10 mouse cellular contexts compared by ENCODE assay signal in genomic region chr5:36562791-36563445, GRCm38 (mm10). TPM values are rescaled to one million over a fixed set of nuclear protein-coding genes. Genes with fewer than 3 reads are reported as not detected.
DNase-seq lines count a peak whose midpoint lies in the region; ATAC-seq and TF ChIP-seq lines count a peak whose summit lies in the region.
"Had no signal": no experiment of that assay in that cellular context is flagged by ENCODE, and none has a peak within 500 bp of the region (broad histone marks: within the 10 kb centered on the region; RNA-seq: fewer than 3 reads in every experiment).

No protein-coding gene starts in this region.

- no peak overlapping the region for H3K4me2 ChIP-seq in kidney, embryonic 16.5 days (replicated peaks; ENCODE audit: low read depth, low read length)
- H3K4me2 ChIP-seq in liver, embryonic 14.5 days (ENCODE audit: low read depth): no peak overlapping the region
- H3K4me2 ChIP-seq: heart, embryonic 15.5 days had no signal

- H3K9ac ChIP-seq in kidney, embryonic 16.5 days (replicated peaks; ENCODE audit: low read length): no peak overlapping the region
- no peak overlapping the region; the same call in 1 of the 2 replicates for H3K9ac ChIP-seq in liver, embryonic 14.5 days (replicated peaks)
- H3K9ac ChIP-seq: heart, embryonic 15.5 days had no signal

- H3K4me3 ChIP-seq in kidney, adult 2 months (ENCODE audit: insufficient read depth, low read depth, low read length): no peak overlapping the region
- H3K4me3 ChIP-seq in kidney, embryonic 16.5 days (ENCODE audit: low read length): no peak overlapping the region
- H3K4me3 ChIP-seq in liver, embryonic 14.5 days (ENCODE audit: insufficient read depth in 1 of 2, low read depth in 2 of 2, low read length in 2 of 2): no peak overlapping the region
- H3K4me3 ChIP-seq: heart, embryonic 15.5 days had no signal

- no peak for ATAC-seq in kidney, embryonic 16.5 days (ENCODE audit: low FRiP score, low TSS enrichment)
- peak; percentile 29 for ATAC-seq in activated CD4-positive, CD25-positive, alpha-beta regulatory T cell, adult 4 months
- peak; percentile 11; the same call in 1 of the 2 replicates for ATAC-seq in liver, embryonic 14.5 days (ENCODE audit: insufficient read depth)

- H3K36me3 ChIP-seq in kidney, adult 2 months (ENCODE audit: control insufficient read depth, insufficient read depth, low read length): no peaks in the 10 kb centered on the region
- H3K36me3 ChIP-seq in kidney, embryonic 16.5 days (ENCODE audit: insufficient read depth, low read length): no peaks in the 10 kb centered on the region
- no peaks in the 10 kb centered on the region for H3K36me3 ChIP-seq in liver, embryonic 14.5 days (replicated peaks; ENCODE audit: control insufficient read depth, insufficient read depth, low read depth)
- H3K36me3 ChIP-seq: heart, embryonic 15.5 days had no signal

- peak overlapping the region; percentile 37 for H3K27ac ChIP-seq in kidney, adult 2 months (ENCODE audit: insufficient read depth, low read depth, low read length)
- H3K27ac ChIP-seq in kidney, embryonic 16.5 days (ENCODE audit: low read length): no peak overlapping the region
- H3K27ac ChIP-seq in liver, embryonic 14.5 days: no peak overlapping the region
- H3K27ac ChIP-seq: heart, embryonic 15.5 days had no signal

- no peak for TF ChIP-seq POLR2A in kidney, adult 2 months (IDR thresholded peaks at IDR 0.05; ENCODE audit: low read depth, low read length)

- no peaks in the 10 kb centered on the region for H3K9me3 ChIP-seq in kidney, embryonic 16.5 days (ENCODE audit: low read length)
- no peaks in the 10 kb centered on the region for H3K9me3 ChIP-seq in liver, embryonic 14.5 days (ENCODE audit: control insufficient read depth, low read length)
- H3K9me3 ChIP-seq: heart, embryonic 15.5 days had no signal

- no peak for TF ChIP-seq CTCF in kidney, adult 2 months (conservative IDR thresholded peaks at IDR 0.05; ENCODE audit: insufficient read depth, insufficient read length, low read depth, low read length)
- no peak for TF ChIP-seq CTCF in liver, embryonic 14.5 days (IDR thresholded peaks at IDR 0.05; ENCODE audit: low read depth)

- H3K27me3 ChIP-seq in kidney, adult 2 months (replicated peaks; ENCODE audit: control insufficient read depth, insufficient read depth, low read length): no peaks in the 10 kb centered on the region
- H3K27me3 ChIP-seq in kidney, embryonic 16.5 days (ENCODE audit: insufficient read depth, low read length): no peaks in the 10 kb centered on the region
- no peaks in the 10 kb centered on the region for H3K27me3 ChIP-seq in liver, embryonic 14.5 days (ENCODE audit: control insufficient read depth, insufficient read depth, low read length)
- H3K27me3 ChIP-seq: heart, embryonic 15.5 days had no signal

- WGBS in kidney, adult 2 months: 78% methylated on average over 10 of the region's 10 CpGs
- WGBS in kidney, embryonic 16.5 days: 84% methylated on average over 10 of the region's 10 CpGs
- 34% methylated on average over 10 of the region's 10 CpGs for WGBS in liver, embryonic 14.5 days (ENCODE audit: insufficient replicate concordance)

- peak; percentile 29 for DNase-seq in kidney, adult 2 months
- peak in 1 of 3 experiments; percentile 42 for DNase-seq in liver, embryonic 14.5 days (ENCODE audit: low read depth in 3 of 3, low spot score in 3 of 3)
- DNase-seq in spleen, adult 18-20 months: peak; percentile 60 to 69
- no peak for DNase-seq in ovary, postnatal 36 days (ENCODE audit: low spot score)
- no peak for DNase-seq in gastrocnemius, postnatal 4 days (ENCODE audit: low spot score in 2 of 2)
- no peak for DNase-seq in adrenal gland, adult 2 months
- DNase-seq: right cerebral cortex, postnatal 25 days had no signal

- H3K4me1 ChIP-seq in kidney, adult 2 months (ENCODE audit: control insufficient read depth, insufficient read depth, low read length): peaks cover 70% of the 10 kb centered on the region
- peaks cover 56% of the 10 kb centered on the region for H3K4me1 ChIP-seq in kidney, embryonic 16.5 days (ENCODE audit: insufficient read depth, low read length)
- peaks cover 0 to 42% of the 10 kb centered on the region in 2 experiments; a peak in 3 of 4 replicates for H3K4me1 ChIP-seq in liver, embryonic 14.5 days (replicated peaks; ENCODE audit: control insufficient read depth in 2 of 2, insufficient read depth in 2 of 2, low read length in 1 of 2)

- TF ChIP-seq EP300 in liver, embryonic 14.5 days (IDR thresholded peaks at IDR 0.05; ENCODE audit: low read depth): no peak

RNA-seq across cellular contexts. Expression of gene Tbc1d14, which starts 30.2 kb away (rescaled TPM):
- 45.2 and 50.0 TPM in 2 replicates for polyA plus RNA-seq in kidney, adult 2 months (2012; rRNA removed)
- polyA plus RNA-seq in kidney, embryonic 16.5 days (2015; fragmentation: Nextera tagmentation; extraction: Ambion mirVana): 53.9 and 54.8 TPM in 2 replicates
- 10 to 100 TPM; 52.2 to 57.6 TPM for polyA plus RNA-seq in activated CD4-positive, CD25-positive, alpha-beta regulatory T cell, adult 4 months (2017; shearing (Covaris generic))
- 8.1 and 8.2 TPM in 2 replicates for polyA plus RNA-seq in liver, embryonic 14.5 days (2012; rRNA removed)
- polyA plus RNA-seq in liver, embryonic 14.5 days (2014; fragmentation: Nextera tagmentation; extraction: Ambion mirVana): 6.8 and 8.5 TPM in 2 replicates
- total RNA-seq in gastrocnemius, postnatal 4 days (2021): 10 to 100 TPM; 24.8 to 27.5 TPM
- total RNA-seq in adrenal gland, adult 2 months (2021): 10 to 100 TPM; 42.1 to 47.0 TPM
- polyA plus RNA-seq in adrenal gland, adult 2 months (2012; rRNA removed): 16.3 and 18.8 TPM in 2 replicates

Comparison
In these comparisons a context has a peak if more than half of its experiments do, and no peak if none do; other contexts are left out.
1. DNase-seq: peak in kidney, adult 2 months (single experiment) and spleen, adult 18-20 months (2 of 2); none in ovary, postnatal 36 days (single experiment), gastrocnemius, postnatal 4 days (0 of 2) and adrenal gland, adult 2 months (single experiment).